Mouse (Mus musculus) hindbrain, embryonic 16.5 days (tissue): ENCODE measurements at regions not wholly inside any gene's neighbourhood (a gene's known extent, or its start where the extent isn't known, plus 50 kb on each side); places are given as distances from the start of the nearest gene placed in this dataset.

Experiments
- ATAC-seq: fragments of 200-750 bp; cut with Nextera tagmentation; 2 replicates; pipeline ENCODE4 v1.8.0; 2017; ENCODE audit warnings: moderate TSS enrichment, moderate library complexity
- H3K27ac ChIP-seq: fragments of 300-500 bp; sonication (generic); 2 replicates; pipeline ENCODE4 v1.5.1; 2014; ENCODE audit warnings: low read depth, mild to moderate bottlenecking, control low read depth, low read length, moderate library complexity
- H3K27me3 ChIP-seq: fragments of 300-500 bp; sonication (generic); replicated peaks from 2 replicates; pipeline ENCODE4 v1.6.1; 2014; ENCODE audit warnings: low read length; ENCODE audit not compliant: control insufficient read depth, insufficient read depth
- H3K36me3 ChIP-seq: fragments of 300-500 bp; sonication (generic); 2 replicates; pipeline ENCODE4 v1.6.1; 2014; ENCODE audit warnings: mild to moderate bottlenecking, low read length, moderate library complexity, mixed read lengths; ENCODE audit not compliant: control insufficient read depth, insufficient read depth
- H3K4me1 ChIP-seq: fragments of 300-500 bp; sonication (generic); 2 replicates; pipeline ENCODE4 v1.6.1; 2014; ENCODE audit warnings: low read depth, low read length; ENCODE audit not compliant: control insufficient read depth, insufficient read depth
- H3K4me2 ChIP-seq: fragments of 300-500 bp; sonication (generic); 2 replicates; pipeline ENCODE4 v1.6.1; 2014; ENCODE audit warnings: mild to moderate bottlenecking, low read length, control low read depth, moderate library complexity
- H3K4me3 ChIP-seq: fragments of 300-500 bp; sonication (generic); 2 replicates; pipeline ENCODE4 v1.5.1; 2014; ENCODE audit warnings: mild to moderate bottlenecking, low read length, control low read depth, moderate library complexity
- H3K9ac ChIP-seq: fragments of 300-500 bp; sonication (generic); 2 replicates; pipeline ENCODE4 v1.6.1; 2014; ENCODE audit warnings: low read depth, mild to moderate bottlenecking, control low read depth, low read length, moderate library complexity
- H3K9me3 ChIP-seq: fragments of 300-500 bp; sonication (generic); 2 replicates; pipeline ENCODE4 v1.6.1; 2014; ENCODE audit warnings: mild to moderate bottlenecking, low read length, moderate library complexity; ENCODE audit not compliant: control insufficient read depth
- WGBS: fragments of 180-500 bp; shearing (Covaris S2); extraction: QIAGEN DNeasy Blood & Tissue Kit; methylation state at CpG from one replicate; pipeline ENCODE4 v1.1.7; 2014; 5-methylcytosine and 5-hydroxymethylcytosine counted together

DNA sequence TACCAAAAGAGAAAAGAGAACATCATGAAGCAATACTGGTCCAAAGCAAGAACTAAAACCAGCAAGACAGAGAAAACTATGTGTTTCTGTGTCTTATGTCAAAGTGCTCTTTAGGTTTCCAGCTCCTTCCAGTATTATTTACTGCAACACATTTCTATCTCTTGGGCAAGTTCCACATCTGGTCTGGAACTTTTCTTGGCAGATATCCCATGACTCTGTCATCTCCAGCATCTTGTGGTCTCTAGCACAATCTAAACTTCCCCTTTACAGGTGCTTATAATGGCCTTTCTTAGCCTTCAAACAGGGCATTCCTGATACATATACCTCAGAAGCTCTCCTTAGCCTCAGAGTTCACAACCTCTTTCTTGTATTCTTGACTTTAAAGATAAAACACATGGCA is 568.9 kb downstream of the Nup35 start:
- Histone ChIP-seq H3K4me1 (no peaks in the 10 kb centered on the region), H3K27ac (no peak overlapping the region), H3K9me3 (no peaks in the 10 kb centered on the region), H3K4me2 (no peak overlapping the region), H3K9ac (no peak overlapping the region), H3K36me3 (no peaks in the 10 kb centered on the region), H3K4me3 (no peak overlapping the region), H3K27me3 (no peaks in the 10 kb centered on the region)
- no peak for ATAC-seq

DNA sequence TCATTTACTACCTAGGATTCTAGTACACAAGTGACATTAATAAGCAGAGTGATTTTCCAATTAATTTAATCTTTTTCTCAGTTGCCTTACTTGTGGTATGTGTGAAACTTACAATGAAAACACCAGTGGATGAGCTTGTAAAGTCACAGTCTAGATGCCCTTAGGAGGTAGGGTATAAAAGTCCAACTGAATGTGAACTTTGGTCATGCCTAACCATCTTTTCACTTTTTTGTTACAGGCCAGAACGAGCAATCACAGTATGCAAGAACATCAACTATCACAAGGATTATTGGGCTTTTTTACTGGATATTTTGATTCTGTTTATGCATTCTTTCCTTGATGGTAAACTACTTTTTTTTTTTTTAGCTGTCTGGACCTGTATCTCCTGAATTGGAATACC is 573.8 kb downstream of the Nup35 start:
- ATAC-seq, result no peak
- Histone ChIP-seq H3K27ac (no peak overlapping the region), H3K4me1 (no peaks in the 10 kb centered on the region), H3K9ac (no peak overlapping the region), H3K27me3 (no peaks in the 10 kb centered on the region), H3K9me3 (no peaks in the 10 kb centered on the region), H3K4me3 (no peak overlapping the region), H3K4me2 (no peak overlapping the region), H3K36me3 (no peaks in the 10 kb centered on the region)
- WGBS, result 88% methylated on average over 1 of the region's 1 CpGs

GRCm38 (mm10) chr2:81200541-81200940 is 583.5 kb downstream of the Nup35 start:
- H3K27me3 ChIP-seq, result no peaks in the 10 kb centered on the region
- no peaks in the 10 kb centered on the region for H3K9me3 ChIP-seq
- no peaks in the 10 kb centered on the region for H3K36me3 ChIP-seq
- ATAC-seq, result no peak
- H3K4me1 ChIP-seq, result no peaks in the 10 kb centered on the region
- H3K4me3 ChIP-seq, result no peak overlapping the region
- no peak overlapping the region for H3K9ac ChIP-seq
- no peak overlapping the region for H3K4me2 ChIP-seq
- H3K27ac ChIP-seq, result no peak overlapping the region
